Mouse (Mus musculus) testis, adult 2 months (tissue): ENCODE measurements around the gene Kctd21. TPM values are rescaled to one million over a fixed set of nuclear protein-coding genes. Genes with fewer than 3 reads are reported as not detected.

Experiments used
- H3K27ac ChIP-seq: fragments of 200-500 bp; 2 replicates; pipeline ENCODE4 v1.5.1; 2012; ENCODE audit warnings: low read depth, low read length; ENCODE audit not compliant: control insufficient read depth, insufficient read depth
- H3K27me3 ChIP-seq: fragments of 200-500 bp; 2 replicates; pipeline ENCODE4 v1.6.1; 2012; ENCODE audit warnings: mild to moderate bottlenecking, low read length, moderate library complexity; ENCODE audit not compliant: control insufficient read depth, insufficient read depth
- H3K36me3 ChIP-seq: fragments of 200-500 bp; 2 replicates; pipeline ENCODE4 v1.6.1; 2012; ENCODE audit warnings: mild to moderate bottlenecking, low read length; ENCODE audit not compliant: control insufficient read depth, insufficient read depth
- H3K4me1 ChIP-seq: fragments of 200-500 bp; 2 replicates; pipeline ENCODE4 v1.6.1; 2012; ENCODE audit warnings: low read length; ENCODE audit not compliant: control insufficient read depth, insufficient read depth
- H3K4me3 ChIP-seq: fragments of 200-500 bp; 2 replicates; pipeline ENCODE4 v1.5.1; 2012; ENCODE audit warnings: low read depth, mild to moderate bottlenecking, low read length, moderate library complexity, mixed read lengths; ENCODE audit not compliant: control insufficient read depth
- CTCF ChIP-seq: fragments of 200-500 bp; IDR thresholded peaks from 2 replicates; pipeline ENCODE4 v1.5.1; 2012; ENCODE audit warnings: low read depth, mild to moderate bottlenecking, inconsistent platforms, low read length, moderate library complexity; ENCODE audit not compliant: control insufficient read depth, insufficient read depth, insufficient replicate concordance
- POLR2A ChIP-seq: fragments of 200-500 bp; IDR thresholded peaks from 2 replicates; pipeline ENCODE4 v1.6.1; 2012; ENCODE audit warnings: low read depth, mild to moderate bottlenecking, inconsistent platforms, low read length, moderate library complexity; ENCODE audit not compliant: control insufficient read depth
- polyA plus RNA-seq: library from polyadenylated mRNA; depleted of rRNA; stranded (reverse); fragments of >200 nt; gene quantifications from 2 replicates; pipeline ENCODE4 v1.2.3, GENCODE M21; 2012

Gene Kctd21
- polyA plus RNA-seq, 1 experiment, result 1.2 TPM

- TF ChIP-seq POLR2A, result no peak
- no peak for TF ChIP-seq CTCF
- Histone ChIP-seq H3K27me3 (no peaks in the 10 kb centered on the region), H3K27ac (no peak overlapping the region), H3K4me3 (no peak overlapping the region), H3K36me3 (no peaks in the 10 kb centered on the region), H3K4me1 (peaks cover 15% of the 10 kb centered on the region)
Measured at GRCm38 (mm10) chr7:97333113-97333898, 1.2 kb downstream of the Kctd21 start.

- Histone ChIP-seq H3K27ac (no peak overlapping the region), H3K4me3 (no peak overlapping the region)
Measured at GRCm38 (mm10) chr7:97334406-97334805, 2.3 kb downstream of the Kctd21 start.

GRCm38 (mm10) chr7:97336678-97337077 is 4.6 kb downstream of the Kctd21 start:
- H3K4me1 ChIP-seq, result peaks cover 8% of the 10 kb centered on the region
- H3K27me3 ChIP-seq, result no peaks in the 10 kb centered on the region
- no peaks in the 10 kb centered on the region for H3K36me3 ChIP-seq
- no peak overlapping the region for H3K4me3 ChIP-seq
- TF ChIP-seq POLR2A, result no peak
- no peak for TF ChIP-seq CTCF
- no peak overlapping the region for H3K27ac ChIP-seq

More at GRCm38 (mm10) chr7:97334406-97334805, 2.3 kb downstream of the Kctd21 start:
- TF ChIP-seq POLR2A, result no peak
- no peak for TF ChIP-seq CTCF
- no peaks in the 10 kb centered on the region for H3K27me3 ChIP-seq
- H3K36me3 ChIP-seq, result no peaks in the 10 kb centered on the region
- H3K4me1 ChIP-seq, result peaks cover 11% of the 10 kb centered on the region

- TF ChIP-seq CTCF (no peak), POLR2A (no peak)
- Histone ChIP-seq H3K4me1 (no peaks in the 10 kb centered on the region), H3K27me3 (no peaks in the 10 kb centered on the region), H3K36me3 (no peaks in the 10 kb centered on the region), H3K4me3 (no peak overlapping the region), H3K27ac (no peak overlapping the region)
Measured at GRCm38 (mm10) chr7:97338593-97338992, 6.5 kb downstream of the Kctd21 start.

- no peaks in the 10 kb centered on the region for H3K27me3 ChIP-seq
- peaks cover 2% of the 10 kb centered on the region; the same call in 1 of the 2 replicates for H3K4me1 ChIP-seq
- no peak overlapping the region for H3K27ac ChIP-seq
- TF ChIP-seq CTCF (no peak), POLR2A (no peak)
- no peak overlapping the region for H3K4me3 ChIP-seq
- H3K36me3 ChIP-seq, result no peaks in the 10 kb centered on the region
Measured at GRCm38 (mm10) chr7:97339623-97340022, 7.5 kb downstream of the Kctd21 start.

- H3K27ac ChIP-seq, result no peak overlapping the region
- no peak overlapping the region for H3K4me3 ChIP-seq
- TF ChIP-seq CTCF (no peak), POLR2A (no peak)
- H3K36me3 ChIP-seq, result no peaks in the 10 kb centered on the region
- H3K4me1 ChIP-seq, result peaks cover 2% of the 10 kb centered on the region; the same call in 1 of the 2 replicates
- H3K27me3 ChIP-seq, result no peaks in the 10 kb centered on the region
Measured at GRCm38 (mm10) chr7:97340907-97341849, 9.1 kb downstream of the Kctd21 start.

GRCm38 (mm10) chr7:97342961-97343360 is 10.8 kb downstream of the Kctd21 start:
- Histone ChIP-seq H3K4me1 (peaks cover 2% of the 10 kb centered on the region; the same call in 1 of the 2 replicates), H3K27ac (no peak overlapping the region), H3K36me3 (no peaks in the 10 kb centered on the region), H3K27me3 (no peaks in the 10 kb centered on the region), H3K4me3 (no peak overlapping the region)
- TF ChIP-seq POLR2A, result no peak
- TF ChIP-seq CTCF, result no peak
